Mouse (Mus musculus): ENCODE measurements around the gene Gtf2ird1. TPM values are rescaled to one million over a fixed set of nuclear protein-coding genes. Genes with fewer than 3 reads are reported as not detected.
A peak's percentile ranks its signal among the peaks of the same experiment; 100 is the strongest.
"Not testable (repeated sequence)": the region's sequence is repeated elsewhere in the genome, so short reads cannot be mapped to it uniquely, and the experiment has no call there.

The Gtf2ird1 gene
- total RNA-seq, 2 experiments from 2014 or later = 38.5 to 57.8 TPM

DNA sequence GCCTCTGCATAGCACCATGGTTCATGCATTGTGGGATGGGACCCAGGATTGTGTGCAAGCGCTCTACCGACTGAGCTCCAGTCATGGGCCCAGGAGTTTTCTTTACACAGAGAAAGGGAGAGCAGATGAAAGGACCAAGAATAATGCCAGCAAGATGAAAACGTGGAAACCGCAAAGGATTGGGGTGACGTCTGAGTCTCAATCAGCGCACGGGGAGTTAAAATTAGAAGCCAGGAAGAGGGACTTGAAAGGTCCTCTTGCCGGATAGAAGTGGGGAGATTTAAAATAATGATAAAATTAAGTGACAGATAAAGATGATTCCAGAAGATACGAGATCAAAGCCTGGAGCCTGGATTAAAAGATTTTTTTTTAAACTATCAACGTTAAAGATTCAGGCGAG is 25.8 kb upstream of the Gtf2ird1 start:
- DNase-seq (ENCODE audit: low spot score in 2 of 2) = no peak
- intact Hi-C loops (cut with DNase I) = no loop called here

DNA sequence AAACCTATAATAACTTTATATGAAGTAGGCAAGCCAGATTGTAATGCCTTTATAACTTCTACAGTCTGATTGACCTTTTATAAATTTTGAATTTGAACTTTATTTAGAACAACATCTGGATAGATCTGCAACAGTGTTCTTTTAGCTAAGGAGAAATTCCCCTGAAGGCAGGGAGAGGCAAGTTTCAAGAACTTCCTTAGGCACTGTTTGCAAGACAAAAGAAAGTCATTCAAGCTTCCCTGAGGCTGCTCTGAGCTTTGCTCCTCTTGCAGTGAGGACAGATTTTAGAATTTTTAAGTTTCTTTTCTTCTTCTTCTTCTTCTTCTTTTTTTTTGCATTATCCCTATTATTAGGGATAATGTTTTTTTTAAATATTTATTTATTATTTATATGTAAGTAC is 22.4 kb upstream of the Gtf2ird1 start:
- DNase-seq (ENCODE audit: low spot score in 2 of 2); intact Hi-C loops (cut with DNase I): not testable (repeated sequence)

DNA sequence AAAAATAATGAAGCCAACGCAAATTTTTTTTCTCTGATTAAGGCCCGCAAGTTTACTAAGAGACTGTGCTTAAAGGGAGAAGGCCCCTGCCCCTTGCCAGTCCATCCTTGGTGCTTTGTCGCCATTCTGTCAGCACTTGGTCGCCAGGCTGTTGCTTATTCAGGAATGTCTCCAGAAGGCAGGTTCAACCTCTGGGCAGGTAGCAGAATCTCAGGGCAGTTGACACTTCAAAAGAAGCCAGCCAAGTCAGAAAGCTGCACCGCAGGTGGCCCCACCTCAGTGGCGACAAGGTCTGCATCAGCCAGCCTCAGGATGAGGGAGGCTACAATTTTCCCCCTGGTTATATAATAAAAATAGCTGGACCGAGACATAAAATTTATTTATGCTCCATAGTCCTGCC is 19.2 kb upstream of the Gtf2ird1 start:
- intact Hi-C loops (cut with DNase I); DNase-seq (ENCODE audit: low spot score in 2 of 2): not testable (repeated sequence)

DNA sequence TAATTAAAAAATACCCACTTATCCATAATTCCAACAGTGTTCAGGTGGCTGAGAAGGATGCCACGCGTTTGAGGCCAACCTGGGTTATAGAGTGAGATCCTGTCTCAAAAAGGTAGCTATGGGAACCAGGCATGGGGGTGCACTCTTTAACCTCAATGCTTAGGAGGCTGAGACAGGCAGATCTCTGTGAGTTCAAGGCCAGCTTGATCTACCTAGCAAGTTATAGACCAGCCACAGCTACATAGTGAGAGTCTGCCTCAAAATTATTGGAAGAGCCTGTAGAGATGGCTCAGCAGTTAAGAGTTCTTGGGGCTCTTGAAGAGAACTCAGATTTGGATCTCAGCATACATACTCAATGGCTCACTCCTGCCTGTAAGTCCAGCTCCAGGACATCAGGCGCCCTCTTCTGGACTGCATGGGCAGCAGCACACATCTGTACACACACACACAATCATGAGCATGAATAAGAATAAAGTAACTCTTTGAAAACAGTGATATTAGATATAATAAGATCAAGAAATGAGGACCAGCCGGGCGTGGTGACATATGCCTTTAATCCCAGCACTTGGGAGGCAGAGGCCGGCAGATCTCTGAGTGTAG is 18.6 kb upstream of the Gtf2ird1 start:
- DNase-seq (ENCODE audit: low spot score in 2 of 2) = no peak
- intact Hi-C loops (cut with DNase I) = no loop called here

DNA sequence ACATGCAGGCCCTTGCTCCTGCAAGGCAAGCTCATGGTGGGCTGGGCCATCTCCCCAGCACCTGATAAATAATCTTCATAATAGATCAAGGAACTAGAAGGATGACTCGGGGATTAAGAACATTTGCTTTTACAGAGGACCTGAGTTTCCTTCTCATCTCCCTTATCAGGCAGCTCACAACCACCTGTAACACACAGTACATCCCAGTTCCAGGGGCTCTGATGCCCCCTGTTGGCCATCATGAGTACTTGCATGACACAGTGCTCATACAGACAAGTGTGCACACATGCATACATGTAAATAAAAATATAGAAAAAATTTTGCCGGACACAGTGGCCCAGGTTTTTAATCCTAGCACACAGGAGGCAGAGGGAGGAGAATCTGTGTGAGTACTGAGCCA is 17.4 kb upstream of the Gtf2ird1 start:
- intact Hi-C loops (cut with DNase I) = no loop called here
- DNase-seq (ENCODE audit: low spot score in 2 of 2) = no peak

DNA sequence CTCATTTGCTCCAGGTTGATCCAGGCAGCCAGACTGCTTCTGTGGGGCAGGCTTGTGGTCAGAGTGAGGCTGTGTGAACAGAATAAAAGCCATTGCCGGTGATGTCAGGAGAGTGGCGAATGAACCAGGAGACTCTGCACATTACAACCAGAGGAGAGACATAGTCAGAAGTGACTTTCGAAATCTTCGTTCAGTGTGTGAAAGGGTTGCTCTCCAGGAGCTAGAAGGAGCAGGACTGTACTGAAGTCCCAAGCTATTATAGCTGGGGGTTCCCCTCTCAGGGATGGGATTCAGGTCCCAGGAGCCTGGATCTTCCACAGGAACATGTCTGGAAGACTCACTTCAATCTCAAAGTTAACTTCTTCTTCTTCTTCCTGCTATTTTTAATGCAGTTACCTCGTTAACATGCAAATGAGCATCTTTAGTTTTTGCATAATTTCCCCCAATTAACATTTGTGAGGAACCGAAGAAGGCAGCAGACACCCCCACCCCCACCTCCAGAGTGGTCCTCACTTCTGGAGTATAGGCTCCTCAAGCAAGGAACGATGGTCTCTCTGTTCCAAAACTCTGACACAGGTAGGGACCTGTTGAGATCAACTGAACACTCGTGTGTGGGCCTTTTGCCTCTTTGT is 14.1 kb upstream of the Gtf2ird1 start:
- intact Hi-C loops (cut with DNase I) = no loop called here
- DNase-seq (ENCODE audit: low spot score in 2 of 2) = no peak

DNA sequence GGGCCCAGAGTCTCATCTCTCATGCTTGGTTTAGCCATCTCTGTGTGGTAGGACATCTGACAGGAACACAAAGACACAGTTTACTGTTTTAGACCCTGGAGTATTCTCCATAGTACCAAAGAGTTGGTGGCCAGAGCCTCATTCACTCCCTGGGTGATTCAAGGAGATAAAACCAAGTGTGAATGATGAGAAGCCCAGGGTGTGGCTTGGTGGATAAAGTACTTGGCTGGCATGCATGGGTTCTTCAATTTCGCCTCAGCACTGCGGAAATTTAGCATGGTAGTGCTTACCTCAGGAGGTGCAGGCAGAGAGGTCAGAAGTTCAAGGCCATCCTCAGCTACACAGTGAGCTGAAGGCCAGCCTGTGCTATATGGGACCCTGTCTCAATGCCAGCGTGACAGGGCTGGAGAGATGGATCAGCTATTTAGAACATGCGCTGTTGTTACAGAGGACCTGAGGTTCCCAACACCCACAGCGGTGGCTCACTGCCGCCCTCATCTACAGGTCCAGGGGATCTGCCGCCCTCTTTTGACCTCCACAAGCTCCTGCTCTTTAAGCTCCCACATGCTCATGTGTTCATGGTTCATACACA is 13.1 kb upstream of the Gtf2ird1 start:
- intact Hi-C loops (cut with DNase I) = loop anchor here (5.0 kb wide), 1 partner anchor 42 kb away; no protein-coding TSS in a partner anchor
- no peak for DNase-seq (ENCODE audit: low spot score in 2 of 2)

DNA sequence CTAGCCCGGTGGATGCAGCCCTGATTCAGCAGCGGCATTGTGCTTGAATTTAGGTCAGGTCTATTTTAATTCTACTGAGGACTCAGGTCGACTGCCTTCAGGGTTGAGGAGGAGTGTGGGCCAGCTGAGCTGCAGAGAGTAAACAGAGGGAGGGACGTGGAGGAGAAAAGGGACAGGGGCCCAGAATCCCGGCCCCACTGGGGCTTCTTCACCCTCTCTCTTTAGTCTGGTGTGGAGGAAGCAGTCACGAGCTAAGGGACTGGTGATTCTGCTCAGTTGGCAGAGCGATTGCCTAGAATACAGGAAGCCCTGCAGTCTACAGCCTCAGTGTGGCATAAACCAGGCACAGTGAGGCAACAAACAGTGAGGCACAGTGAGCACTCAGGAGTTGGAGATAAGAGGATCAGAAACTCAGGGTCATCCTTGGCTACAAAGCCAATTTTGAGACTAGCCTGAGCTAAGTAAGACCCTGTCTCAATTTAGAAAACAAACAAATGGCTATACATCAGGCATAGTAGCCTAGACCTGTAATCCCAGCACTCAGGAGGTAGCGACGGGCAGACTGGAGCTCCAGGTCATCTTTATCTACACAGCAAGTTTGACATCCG is 11.7 kb upstream of the Gtf2ird1 start:
- intact Hi-C loops (cut with DNase I) = loop anchor here (5.0 kb wide), 1 partner anchor 41 kb away; no protein-coding TSS in a partner anchor
- peak in 1 of 2 experiments; percentile 56 for DNase-seq (ENCODE audit: low spot score in 2 of 2)

DNA sequence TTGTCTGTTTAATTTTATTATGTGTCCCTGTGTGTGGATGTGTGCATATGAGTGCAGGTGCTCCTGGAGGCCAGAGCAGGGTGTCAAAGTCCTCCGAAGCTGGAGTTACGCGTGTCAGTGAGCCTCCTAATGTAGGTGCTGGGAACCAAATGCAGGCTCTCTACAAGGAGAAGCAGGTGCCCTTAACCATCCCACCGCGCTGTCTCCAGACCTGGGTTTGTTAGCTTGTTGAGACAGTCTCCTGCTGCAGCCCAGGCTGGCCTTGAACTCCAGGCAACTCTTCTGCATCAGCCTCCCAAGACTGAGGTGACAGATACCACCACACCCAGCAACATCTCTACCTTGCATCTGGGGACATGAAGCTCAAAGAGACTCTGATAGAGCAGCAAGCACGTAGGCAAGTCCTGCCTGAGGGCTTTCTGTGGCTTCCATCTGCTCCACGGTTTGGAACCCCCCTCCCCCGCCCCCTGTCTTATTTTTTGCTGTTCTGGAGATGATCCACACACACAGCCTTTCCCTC is 10.6 kb upstream of the Gtf2ird1 start:
- no peak for DNase-seq (ENCODE audit: low spot score in 2 of 2)
- intact Hi-C loops (cut with DNase I) = loop anchor here (5.0 kb wide), 1 partner anchor 40 kb away; no protein-coding TSS in a partner anchor

DNA sequence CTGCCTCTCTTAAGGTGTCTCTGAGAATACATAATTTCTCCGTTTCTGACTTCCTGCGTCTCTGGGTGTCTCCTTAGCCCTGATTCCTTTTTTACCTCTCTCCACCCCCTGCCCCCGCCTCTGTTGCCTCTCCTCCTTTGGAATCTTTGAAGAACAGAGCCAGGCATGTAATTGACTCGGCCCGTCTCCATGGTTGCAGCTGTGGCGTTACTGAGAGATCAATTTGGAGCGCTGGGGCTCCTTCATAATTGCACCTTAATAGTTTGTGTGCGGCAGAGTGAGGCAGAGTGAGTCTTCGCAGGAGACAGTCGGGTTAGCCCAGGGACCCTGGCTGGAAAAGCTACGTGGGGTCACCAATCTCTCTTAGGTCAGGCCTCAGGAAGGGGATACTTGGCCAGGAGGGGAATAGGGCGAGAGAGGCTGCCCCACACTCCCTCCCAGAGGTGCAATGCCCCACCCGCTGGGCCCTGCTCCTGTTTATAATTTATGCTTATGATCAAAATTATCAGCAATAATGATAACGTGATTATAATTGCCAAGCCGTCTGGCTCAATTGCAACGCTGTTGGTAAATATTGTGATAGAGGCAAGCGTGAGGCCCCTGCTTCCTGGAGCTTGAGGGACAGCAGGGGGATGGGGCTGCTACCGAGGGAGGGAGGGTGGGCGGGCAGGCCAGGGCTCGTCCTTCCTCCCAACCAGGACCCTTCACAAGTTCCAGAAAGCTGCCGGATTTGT is 9.9 kb upstream of the Gtf2ird1 start:
- no peak for DNase-seq (ENCODE audit: low spot score in 2 of 2)
- intact Hi-C loops (cut with DNase I) = loop anchor here (5.0 kb wide), 1 partner anchor 39 kb away; no protein-coding TSS in a partner anchor

DNA sequence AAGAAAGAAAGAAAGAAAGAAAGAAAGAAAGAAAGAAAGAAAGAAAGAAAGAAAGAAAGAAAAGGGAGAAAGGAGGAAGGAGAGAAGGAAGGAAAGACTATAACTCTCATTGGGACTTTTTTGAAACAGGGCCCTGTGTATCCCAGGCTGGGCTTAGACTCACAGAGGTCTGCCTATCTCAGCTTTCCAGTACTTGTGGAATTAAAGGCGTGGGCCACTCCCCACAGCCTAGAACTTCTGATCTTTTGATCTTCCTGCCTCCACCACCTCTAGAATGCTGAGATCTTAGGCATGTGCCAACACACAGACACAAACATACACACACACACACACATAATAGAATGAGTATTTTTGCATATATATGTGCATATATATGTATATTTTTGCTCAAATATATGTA is 8.7 kb upstream of the Gtf2ird1 start:
- intact Hi-C loops (cut with DNase I) = loop anchor here (5.0 kb wide), 1 partner anchor 38 kb away; no protein-coding TSS in a partner anchor
- DNase-seq (ENCODE audit: low spot score in 2 of 2) = no peak

DNA sequence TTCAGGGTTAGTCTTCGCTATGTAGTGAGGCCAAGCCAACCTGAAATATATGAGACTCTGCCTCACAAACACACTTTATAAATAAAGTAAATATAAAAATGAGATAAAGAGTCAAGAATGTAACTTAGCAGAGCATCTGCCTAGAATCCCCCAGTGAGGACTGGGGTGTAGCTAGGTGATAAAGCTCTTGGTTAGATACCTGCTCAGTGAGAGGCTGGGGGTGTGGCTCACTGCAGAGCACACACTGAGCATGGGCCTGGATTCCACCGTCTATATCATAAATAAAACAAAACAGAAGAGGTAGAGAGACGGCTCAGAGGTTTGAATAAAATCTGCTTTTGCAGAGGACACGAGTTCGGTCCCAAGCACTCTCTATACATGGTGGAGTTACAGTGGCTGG is 7.7 kb upstream of the Gtf2ird1 start:
- intact Hi-C loops (cut with DNase I) = no loop called here
- no peak for DNase-seq (ENCODE audit: low spot score in 2 of 2)

DNA sequence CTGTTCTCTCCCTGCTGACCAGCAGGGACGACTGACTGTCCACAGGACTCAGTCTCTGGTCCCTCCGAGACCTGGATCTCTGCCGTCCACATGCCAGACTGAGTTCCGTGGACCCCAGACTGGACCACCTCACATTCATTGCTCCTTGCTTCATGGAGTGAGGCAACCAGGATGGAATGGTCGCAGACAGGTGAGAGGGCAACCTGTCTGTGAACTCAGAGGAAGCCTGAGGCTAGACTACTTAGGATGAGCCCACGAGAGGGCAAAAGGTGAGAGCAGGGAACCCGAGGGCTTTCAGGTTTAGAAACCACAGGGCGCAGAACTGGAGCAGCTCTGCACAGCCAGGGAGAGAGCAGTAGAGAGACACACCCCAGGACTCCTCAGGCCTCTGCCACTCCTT is 6.2 kb upstream of the Gtf2ird1 start:
- intact Hi-C loops (cut with DNase I) = no loop called here
- no peak for DNase-seq (ENCODE audit: low spot score in 2 of 2)

DNA sequence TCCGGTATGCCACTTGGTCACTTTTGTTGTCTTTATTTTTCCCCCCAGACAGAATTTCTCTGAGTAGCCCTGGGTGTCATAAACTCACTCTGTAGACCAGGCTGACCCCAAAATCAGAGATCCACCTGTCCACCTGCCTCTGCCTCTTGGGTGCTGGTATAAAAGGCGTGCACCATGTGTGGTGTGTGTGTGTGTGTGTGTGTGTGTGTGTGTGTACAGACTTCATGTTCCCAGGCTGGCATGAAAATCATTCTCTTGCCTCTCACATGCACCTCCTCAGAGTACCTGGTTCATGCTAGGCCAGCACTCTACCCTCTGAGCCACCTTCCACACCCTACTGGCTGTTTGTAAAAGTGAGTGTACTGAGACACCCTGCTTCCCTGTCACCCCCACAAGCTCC is 5.8 kb upstream of the Gtf2ird1 start:
- DNase-seq (ENCODE audit: low spot score in 2 of 2) = no peak
- intact Hi-C loops (cut with DNase I) = no loop called here

DNA sequence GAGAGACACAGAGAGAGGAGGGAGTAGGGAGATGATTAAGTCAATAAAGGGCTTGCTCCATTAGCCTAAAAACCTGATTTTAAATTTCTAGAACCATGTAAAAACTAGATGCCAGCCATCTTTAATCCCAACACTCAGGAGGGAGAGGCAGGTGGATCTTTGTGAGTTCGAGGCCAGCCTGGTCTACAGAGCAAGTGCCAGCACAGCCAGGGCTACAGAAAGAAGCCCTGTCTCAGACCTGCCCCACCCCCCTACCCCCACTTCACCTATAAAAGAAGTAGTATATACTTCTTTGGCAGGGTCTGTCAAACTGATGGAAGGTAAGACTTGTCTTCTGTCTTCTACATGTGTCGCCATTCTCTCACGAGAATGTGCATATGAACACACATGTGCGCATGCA is 4.0 kb upstream of the Gtf2ird1 start:
- intact Hi-C loops (cut with DNase I) = no loop called here
- DNase-seq (ENCODE audit: low spot score in 2 of 2) = no peak

DNA sequence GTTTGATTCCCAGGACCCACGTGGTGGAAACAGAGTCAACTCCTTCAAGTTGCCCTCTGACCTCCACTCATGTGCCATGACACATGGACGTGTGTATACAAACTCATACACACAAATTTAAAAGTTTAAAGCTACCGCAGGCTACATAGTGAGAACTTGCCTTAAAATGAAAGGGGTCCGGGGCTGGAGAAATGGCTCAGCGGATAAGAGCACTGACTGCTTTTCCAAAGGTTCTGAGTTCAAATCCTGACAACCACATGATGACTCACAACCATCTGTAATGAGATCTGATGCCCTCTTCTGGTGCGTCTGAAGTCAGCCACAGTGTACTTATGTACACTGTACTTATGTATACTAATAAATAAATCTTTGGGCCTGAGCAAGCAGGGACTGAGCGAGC is 2.6 kb upstream of the Gtf2ird1 start:
- intact Hi-C loops (cut with DNase I) = loop anchor here (5.0 kb wide), 1 partner anchor 57 kb away; no protein-coding TSS in a partner anchor
- no peak for DNase-seq (ENCODE audit: low spot score in 2 of 2)

DNA sequence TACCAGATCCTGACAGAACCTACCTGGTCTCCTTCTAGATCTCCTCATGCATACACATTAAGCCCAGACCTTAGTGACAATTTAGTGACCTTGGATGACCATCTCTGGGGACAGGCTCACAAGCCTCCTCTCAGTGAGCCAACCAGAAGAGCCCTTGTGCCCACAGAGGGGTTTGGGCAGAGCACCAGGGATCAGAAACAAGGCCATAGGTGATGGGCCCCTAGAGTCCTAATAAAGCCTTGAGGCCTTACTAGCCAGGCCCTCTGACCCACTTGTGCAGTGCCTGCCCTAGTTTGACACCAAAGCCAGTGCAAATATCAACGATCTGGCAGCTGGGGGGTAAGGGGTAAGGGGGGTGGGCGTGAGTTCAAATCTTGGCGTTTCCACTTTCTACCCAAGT is 1.9 kb upstream of the Gtf2ird1 start:
- intact Hi-C loops (cut with DNase I) = loop anchor here (5.0 kb wide), 1 partner anchor 56 kb away; no protein-coding TSS in a partner anchor
- no peak for DNase-seq (ENCODE audit: low spot score in 2 of 2)

DNA sequence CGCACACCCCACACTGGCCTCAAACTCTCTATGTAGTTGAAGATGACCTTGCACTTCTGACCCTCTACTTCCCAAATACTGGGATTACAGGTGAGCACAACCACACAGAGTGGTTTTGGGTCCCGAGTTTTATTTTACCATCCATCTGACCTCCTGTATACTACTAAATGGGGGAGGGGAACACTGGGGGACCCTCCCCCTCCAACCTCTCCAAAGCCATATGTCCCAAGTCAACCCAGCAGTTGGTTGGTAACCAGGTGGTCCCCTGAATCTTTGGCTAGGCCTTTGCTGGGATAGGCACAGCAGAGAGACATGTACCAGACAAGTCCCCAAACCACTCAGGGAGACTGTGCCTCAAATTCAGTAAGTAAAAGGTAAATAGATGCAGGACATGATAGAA is 855 bp upstream of the Gtf2ird1 start:
- DNase-seq (ENCODE audit: low spot score in 2 of 2) = no peak
- intact Hi-C loops (cut with DNase I) = loop anchor here (5.0 kb wide), 1 partner anchor 55 kb away; no protein-coding TSS in a partner anchor

DNA sequence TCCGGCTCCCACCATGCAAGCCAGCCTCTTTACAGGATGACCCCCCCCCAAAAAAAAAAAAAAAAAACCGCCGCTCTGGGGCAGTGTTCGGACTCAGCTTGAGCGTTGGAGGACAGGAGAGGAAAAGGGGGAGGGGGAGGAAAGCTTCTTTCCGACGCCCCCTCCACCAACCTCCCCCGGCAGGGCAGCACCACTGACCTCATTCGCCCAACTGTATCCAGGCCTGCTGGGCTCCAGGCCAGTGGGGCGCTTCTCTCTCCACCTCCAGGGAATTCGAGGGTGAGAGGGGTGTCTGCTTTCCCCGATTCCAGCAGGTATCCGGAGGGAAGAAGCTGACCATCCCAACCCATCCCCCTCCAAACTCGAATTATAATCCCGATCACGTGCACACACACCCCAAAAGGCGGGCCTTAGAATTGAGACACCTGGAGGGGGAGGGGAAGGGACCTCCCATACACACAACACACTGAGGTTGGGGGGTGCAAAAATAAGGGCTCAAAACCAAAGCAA is 547 bp downstream of the Gtf2ird1 start:
- DNase-seq (ENCODE audit: low spot score in 2 of 2) = peak in 1 of 2 experiments; percentile 22
- intact Hi-C loops (cut with DNase I) = loop anchor here (5.0 kb wide), 1 partner anchor 54 kb away; no protein-coding TSS in a partner anchor

All from left cerebral cortex, postnatal 36 days (tissue).